Mouse (Mus musculus) cerebellum, postnatal 25 days (tissue): ENCODE measurements around the gene Cmtm5.
"Not testable (repeated sequence)": the region's sequence is repeated elsewhere in the genome, so short reads cannot be mapped to it uniquely, and the experiment has no call there.

Experiments used
- DNase-seq, 2 experiments: peaks; one replicate each; pipeline ENCODE4 v3.0.0; 2021; ENCODE audit warnings: mixed read lengths in 2 of 2

The Cmtm5 gene

DNA sequence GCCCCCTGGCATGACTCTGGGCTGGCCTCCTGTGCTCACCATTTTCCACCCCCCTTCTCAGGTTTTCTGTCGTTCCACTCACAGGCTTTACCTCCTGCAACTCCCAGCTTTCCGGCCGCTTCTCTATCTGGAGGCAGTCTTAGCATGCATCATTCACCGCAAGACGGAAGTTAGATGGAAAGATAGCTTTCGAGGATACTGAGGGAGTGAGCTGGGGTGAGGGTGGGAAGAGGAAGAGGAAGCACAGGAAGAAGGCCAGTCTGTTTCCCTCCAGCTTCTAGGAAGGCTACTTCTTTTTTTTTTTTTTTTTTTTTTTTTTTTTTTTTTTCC is 735 bp downstream of the Cmtm5 start:
- DNase-seq = no peak

DNA sequence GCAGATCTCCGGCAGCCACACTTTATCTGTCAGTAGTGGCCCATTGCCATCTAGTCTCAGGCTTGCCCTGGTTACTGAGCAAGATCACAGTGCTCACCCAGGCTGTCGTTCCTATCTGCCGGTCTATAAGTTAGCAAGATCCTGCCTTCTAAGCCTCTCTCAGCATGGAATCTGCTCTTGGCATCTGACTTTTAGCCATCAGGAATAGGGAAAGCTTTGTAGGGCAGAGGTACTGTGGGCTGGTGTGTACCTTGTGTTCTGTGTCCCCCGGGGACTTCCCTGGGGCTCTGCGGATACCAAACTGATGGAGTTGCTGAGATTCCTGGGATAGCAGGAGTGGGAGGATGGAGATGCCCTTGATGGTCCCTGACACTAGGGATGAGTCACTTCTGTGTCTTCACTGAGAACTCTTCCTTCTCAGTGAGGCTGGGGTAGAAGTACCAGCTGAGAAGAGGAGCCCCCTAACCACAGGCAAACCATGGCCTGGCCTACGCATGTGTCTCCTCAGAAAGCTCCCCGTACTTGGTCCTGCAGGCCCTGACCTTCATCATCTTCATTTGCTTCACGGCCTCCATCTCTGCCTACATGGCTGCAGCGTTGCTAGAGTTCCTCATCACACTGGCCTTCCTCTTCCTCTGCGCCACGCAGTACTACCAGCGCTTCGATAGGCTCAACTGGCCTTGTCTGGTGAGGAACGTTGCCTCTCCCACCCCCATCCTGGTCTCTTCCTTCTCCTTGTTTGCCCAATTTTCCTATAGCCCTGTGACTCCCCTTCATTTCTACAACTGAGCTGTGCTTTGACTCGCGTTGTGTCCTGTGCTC is 1.5 kb downstream of the Cmtm5 start:
- no peak for DNase-seq

DNA sequence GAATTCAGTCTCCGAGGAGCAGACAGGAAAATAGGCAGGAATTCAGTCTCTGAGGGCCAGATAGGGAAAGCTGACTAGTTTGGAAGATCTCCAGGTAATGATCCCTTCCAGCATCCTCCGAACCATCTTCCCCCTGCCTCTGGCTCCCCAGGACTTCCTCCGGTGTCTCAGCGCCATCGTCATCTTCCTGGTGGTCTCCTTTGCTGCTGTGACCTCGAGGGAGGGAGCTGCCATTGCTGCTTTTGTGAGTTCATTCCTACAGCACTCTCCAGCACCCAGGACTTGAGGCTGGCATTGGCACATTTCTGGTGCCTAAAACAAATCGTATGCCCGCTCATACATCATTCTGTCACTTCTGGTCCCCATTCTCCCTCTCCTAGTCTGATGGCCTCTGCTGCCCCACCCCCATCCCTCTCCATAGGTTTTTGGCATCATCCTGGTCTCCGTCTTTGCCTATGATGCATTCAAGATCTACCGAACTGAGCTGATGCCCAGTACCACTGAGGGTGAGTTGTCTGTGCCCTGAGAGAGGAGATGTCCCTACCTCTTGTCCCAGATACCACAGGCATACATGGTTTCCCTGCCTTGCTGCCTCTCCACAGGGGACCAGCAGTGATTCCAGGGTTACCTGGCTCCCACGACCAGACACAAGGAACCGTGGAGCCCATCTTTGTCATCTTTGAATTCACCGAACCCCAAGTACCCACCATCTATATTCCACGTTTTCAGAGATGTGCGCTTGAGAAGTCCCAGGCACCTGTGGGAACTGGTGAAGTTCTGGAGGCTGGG is 2.6 kb downstream of the Cmtm5 start:
- no peak for DNase-seq

- peak; percentile 62 to 75 for DNase-seq
Observed at GRCm38 (mm10) chr14:54939434-54940175, 3.5 kb downstream of the Cmtm5 start.

DNA sequence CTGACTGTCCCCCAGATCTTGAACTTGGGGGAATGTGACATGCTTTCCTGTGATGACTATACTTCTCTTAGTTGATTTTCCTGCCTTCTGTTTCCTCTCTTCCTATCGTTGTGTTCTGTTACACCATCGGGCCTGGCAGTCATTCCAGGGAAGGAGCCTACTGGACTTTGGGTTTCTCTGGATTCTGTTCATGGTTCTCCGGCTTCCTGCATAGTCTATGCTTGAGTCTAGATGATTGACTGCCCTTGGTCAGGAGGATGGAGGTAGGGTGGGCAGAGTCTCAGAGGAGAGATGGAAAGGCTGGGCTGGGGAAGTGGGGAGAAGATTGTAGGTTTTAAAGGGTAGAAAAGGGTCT is 4.1 kb downstream of the Cmtm5 start:
- no peak for DNase-seq

DNA sequence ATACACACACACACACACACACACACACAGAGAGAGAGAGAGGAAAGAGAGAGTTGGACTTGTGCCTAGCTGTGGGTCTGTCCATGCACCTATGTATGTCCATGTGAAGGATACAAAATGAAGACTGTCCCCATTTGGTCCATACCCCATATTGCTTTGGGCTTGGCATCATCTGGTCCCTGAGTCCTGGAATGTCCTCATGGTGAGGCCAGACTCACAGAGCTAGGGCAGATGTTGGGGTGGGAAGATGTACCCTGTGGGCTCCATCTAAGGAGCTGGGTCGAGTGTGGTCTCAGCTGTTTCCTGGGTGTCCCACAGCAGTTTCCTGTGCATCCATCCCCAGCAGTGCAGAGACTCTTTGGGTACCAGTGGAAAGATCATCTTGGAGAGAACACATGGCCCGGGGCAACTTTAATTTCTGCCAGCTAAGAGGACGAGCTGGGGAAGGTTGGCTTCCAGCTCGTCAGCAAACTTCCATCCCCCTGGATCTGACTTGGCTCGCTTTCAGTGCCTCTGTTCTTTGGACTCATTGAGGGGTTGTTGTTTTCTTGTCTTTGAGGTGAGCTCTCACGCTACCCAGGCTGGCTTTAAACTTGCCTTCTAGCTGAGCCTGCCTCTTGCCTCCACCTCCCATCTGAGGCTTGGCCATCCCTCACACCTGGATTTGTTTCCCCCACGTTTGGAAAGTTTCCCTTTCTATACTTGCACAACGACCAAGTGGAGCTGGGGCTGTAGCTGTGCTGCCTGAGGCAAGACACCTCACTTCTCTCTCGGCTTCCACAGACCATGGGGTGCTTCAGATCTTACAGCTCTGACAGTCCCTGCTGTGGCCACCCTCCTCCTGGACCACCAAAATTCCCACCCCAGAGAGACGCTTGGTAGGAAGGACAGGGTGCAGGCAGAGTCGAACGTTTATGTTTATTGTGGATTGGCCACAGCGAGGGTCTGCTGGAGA is 5.2 kb downstream of the Cmtm5 start:
- DNase-seq = no peak

- DNase-seq = no peak
Observed at GRCm38 (mm10) chr14:54942479-54942878, 6.4 kb downstream of the Cmtm5 start.

DNA sequence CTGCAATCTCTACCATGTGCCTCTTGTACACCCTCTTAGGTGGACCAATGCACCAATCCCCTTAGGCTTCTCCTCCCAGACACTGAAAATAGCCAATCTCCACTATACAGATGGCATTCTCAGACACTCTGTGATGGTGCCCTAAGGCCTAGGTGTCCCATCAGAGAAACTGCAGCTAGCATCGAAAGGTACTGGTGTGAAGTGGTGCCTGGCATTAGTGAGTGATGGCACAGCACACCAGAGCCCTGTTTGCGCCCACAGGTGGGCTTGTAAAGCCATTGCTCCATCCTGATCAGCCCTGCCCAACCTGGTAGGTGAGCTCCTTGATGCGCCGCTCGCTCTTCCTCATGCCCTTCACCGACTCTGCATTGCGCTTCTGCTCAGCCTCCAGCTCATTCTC is 7.9 kb downstream of the Cmtm5 start:
- no peak for DNase-seq

DNA sequence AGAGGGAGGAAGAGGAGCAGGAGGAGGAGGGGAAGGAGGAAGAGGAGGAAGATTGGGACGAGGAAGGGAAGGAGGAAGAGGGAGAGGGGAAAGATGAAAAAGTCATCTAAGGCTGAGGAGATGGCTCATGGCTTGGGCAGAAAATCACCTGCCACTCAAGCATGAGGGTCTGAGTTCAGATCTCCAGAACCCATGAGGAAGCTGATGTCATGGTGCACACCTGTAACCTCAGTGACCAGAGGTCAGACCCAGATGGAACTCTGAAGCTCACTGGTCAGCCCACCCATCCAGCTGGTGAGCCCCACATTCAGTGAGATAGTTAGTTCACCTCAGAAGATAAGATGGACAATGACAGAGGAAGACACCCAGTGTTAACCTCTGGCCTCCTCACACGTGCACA is 8.9 kb downstream of the Cmtm5 start:
- DNase-seq = no peak

GRCm38 (mm10) chr14:54945975-54946704 is 10.1 kb downstream of the Cmtm5 start:
- DNase-seq = no peak

- not testable (repeated sequence) for DNase-seq
Observed at GRCm38 (mm10) chr14:54947008-54947407, 10.9 kb downstream of the Cmtm5 start.

- no peak for DNase-seq
Observed at GRCm38 (mm10) chr14:54948781-54949180, 12.7 kb downstream of the Cmtm5 start.

- no peak for DNase-seq
Observed at GRCm38 (mm10) chr14:54950493-54950892, 14.4 kb downstream of the Cmtm5 start.

- DNase-seq = no peak
Observed at GRCm38 (mm10) chr14:54951587-54951986, 15.5 kb downstream of the Cmtm5 start.

- DNase-seq = no peak
Observed at GRCm38 (mm10) chr14:54953664-54954206, 17.7 kb downstream of the Cmtm5 start.

GRCm38 (mm10) chr14:54954474-54954873 is 18.4 kb downstream of the Cmtm5 start:
- no peak for DNase-seq

- no peak for DNase-seq
Observed at GRCm38 (mm10) chr14:54955481-54955880, 19.4 kb downstream of the Cmtm5 start.

GRCm38 (mm10) chr14:54956533-54956932 is 20.5 kb downstream of the Cmtm5 start:
- no peak for DNase-seq

GRCm38 (mm10) chr14:54958503-54958902 is 22.4 kb downstream of the Cmtm5 start:
- no peak for DNase-seq

- DNase-seq = no peak
Observed at GRCm38 (mm10) chr14:54959197-54959596, 23.1 kb downstream of the Cmtm5 start.

DNA sequence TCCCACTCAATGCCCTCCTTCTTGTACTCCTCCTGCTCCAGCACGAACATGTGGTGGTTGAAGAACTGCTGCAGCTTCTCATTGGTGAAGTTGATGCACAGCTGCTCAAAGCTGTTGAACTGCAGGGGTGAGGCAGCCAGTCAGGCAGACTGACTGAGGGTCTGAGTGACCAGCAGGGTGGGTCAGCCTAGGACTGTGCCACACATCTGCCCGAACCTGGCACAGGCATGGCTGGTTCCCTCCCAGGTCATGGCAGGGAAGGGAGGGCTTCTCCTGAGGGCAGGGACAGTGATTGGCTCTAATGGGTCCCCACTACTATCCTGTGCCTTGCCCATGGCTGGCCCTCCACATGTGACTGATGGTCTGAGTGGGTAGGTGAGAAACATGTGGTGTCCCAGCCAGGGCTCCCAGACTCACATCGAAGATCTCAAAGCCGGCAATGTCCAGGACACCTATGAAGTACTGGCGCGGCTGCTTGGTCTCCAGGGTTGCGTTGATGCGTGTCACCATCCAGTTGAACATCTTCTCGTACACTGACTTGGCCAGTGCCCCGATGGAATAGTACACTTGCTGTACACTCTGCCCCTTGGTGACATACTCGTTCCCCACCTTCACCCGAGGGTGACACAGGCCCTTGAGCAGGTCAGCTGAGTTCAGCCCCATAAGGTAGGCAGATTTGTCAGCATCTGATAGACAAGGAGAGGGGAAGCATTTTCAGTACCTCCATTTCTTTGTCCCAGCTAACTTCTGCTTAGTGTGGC is 24.0 kb downstream of the Cmtm5 start:
- DNase-seq = not testable (repeated sequence)
